Mouse (Mus musculus) hindbrain, embryonic 14.5 days (tissue): ENCODE measurements at regions not wholly inside any gene's neighbourhood (a gene's known extent, or its start where the extent isn't known, plus 50 kb on each side); places are given as distances from the start of the nearest gene placed in this dataset.

Experiments used
- ATAC-seq: fragments of 200-750 bp; cut with Nextera tagmentation; 2 replicates; pipeline ENCODE4 v1.8.0; 2017; ENCODE audit warnings: moderate number of reproducible peaks, mild to moderate bottlenecking, moderate TSS enrichment, moderate library complexity; ENCODE audit not compliant: low FRiP score
- DNase-seq: peaks from one replicate; pipeline ENCODE4 v3.0.0-alpha.2; 2015; ENCODE audit warnings: low spot score
- H3K27ac ChIP-seq: fragments of 300-500 bp; sonication (generic); 2 replicates; pipeline ENCODE4 v1.5.1; 2014; ENCODE audit warnings: mild to moderate bottlenecking, moderate library complexity
- H3K27me3 ChIP-seq: fragments of 300-500 bp; sonication (generic); 2 replicates; pipeline ENCODE4 v1.6.1; 2014; ENCODE audit warnings: mild to moderate bottlenecking, low read length, mixed read lengths; ENCODE audit not compliant: control insufficient read depth, insufficient read depth
- H3K36me3 ChIP-seq: fragments of 300-500 bp; sonication (generic); replicated peaks from 2 replicates; pipeline ENCODE4 v1.6.1; 2014; ENCODE audit not compliant: control insufficient read depth, insufficient read depth
- H3K4me1 ChIP-seq: fragments of 300-500 bp; sonication (generic); replicated peaks from 2 replicates; pipeline ENCODE4 v1.6.1; 2014; ENCODE audit warnings: antibody characterized with exemption, low read length, mixed read lengths; ENCODE audit not compliant: control insufficient read depth, insufficient read depth
- H3K4me2 ChIP-seq: fragments of 300-500 bp; sonication (generic); replicated peaks from 2 replicates; pipeline ENCODE4 v1.6.1; 2014; ENCODE audit warnings: mild to moderate bottlenecking, moderate library complexity
- H3K4me3 ChIP-seq: fragments of 300-500 bp; sonication (generic); replicated peaks from 2 replicates; pipeline ENCODE4 v1.5.1; 2014; ENCODE audit warnings: mild to moderate bottlenecking, low read length
- H3K9ac ChIP-seq: fragments of 300-500 bp; sonication (generic); 2 replicates; pipeline ENCODE4 v1.6.1; 2014
- H3K9me3 ChIP-seq: fragments of 300-500 bp; sonication (generic); 2 replicates; pipeline ENCODE4 v1.6.1; 2016; ENCODE audit warnings: low read length; ENCODE audit not compliant: control insufficient read depth
- WGBS: fragments of 180-500 bp; shearing (Covaris S2); extraction: QIAGEN DNeasy Blood & Tissue Kit; methylation state at CpG from one replicate; pipeline ENCODE4 v1.1.7; 2014; 5-methylcytosine and 5-hydroxymethylcytosine counted together

GRCm38 (mm10) chr3:119987245-119987852, 203.1 kb upstream of the Ptbp2 start:
- no peaks in the 10 kb centered on the region for H3K9me3 ChIP-seq
- no peak overlapping the region for H3K27ac ChIP-seq
- no peak overlapping the region for H3K4me3 ChIP-seq
- WGBS: 64% methylated on average over 3 of the region's 3 CpGs
- H3K4me2 ChIP-seq: no peak overlapping the region
- DNase-seq (no peak), ATAC-seq (no peak)
- H3K27me3 ChIP-seq: no peaks in the 10 kb centered on the region
- H3K9ac ChIP-seq: no peak overlapping the region
- no peaks in the 10 kb centered on the region for H3K4me1 ChIP-seq
- H3K36me3 ChIP-seq: no peaks in the 10 kb centered on the region

DNA sequence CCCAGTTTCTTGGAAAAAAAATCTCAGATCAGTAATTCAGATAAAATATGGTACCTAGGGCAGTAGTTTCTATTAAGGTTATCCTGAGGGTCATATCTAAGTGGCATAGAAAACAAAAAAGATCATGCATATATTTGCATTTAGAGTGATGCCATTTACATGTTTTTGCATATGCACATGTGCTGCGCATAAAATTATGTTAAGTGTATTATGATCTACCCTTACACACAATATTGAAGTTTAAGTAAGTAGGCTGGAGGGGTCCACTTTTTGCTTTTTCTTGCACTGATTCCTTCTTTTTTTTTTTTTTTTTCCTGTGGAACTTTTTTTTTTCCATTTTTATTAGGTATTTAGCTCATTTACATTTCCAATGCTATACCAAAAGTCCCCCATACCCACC, 193.1 kb upstream of the Ptbp2 start:
- WGBS: 87% methylated on average over 1 of the region's 1 CpGs

GRCm38 (mm10) chr3:119976363-119976762, 192.1 kb upstream of the Ptbp2 start:
- H3K4me2 ChIP-seq: no peak overlapping the region
- ATAC-seq (no peak), DNase-seq (no peak)
- no peak overlapping the region for H3K27ac ChIP-seq
- H3K4me1 ChIP-seq: no peaks in the 10 kb centered on the region
- H3K27me3 ChIP-seq: no peaks in the 10 kb centered on the region
- H3K4me3 ChIP-seq: no peak overlapping the region
- H3K9me3 ChIP-seq: no peaks in the 10 kb centered on the region
- WGBS: 97% methylated on average over 3 of the region's 3 CpGs
- no peaks in the 10 kb centered on the region for H3K36me3 ChIP-seq
- no peak overlapping the region for H3K9ac ChIP-seq

More for the DNA sequence above, 193.1 kb upstream of the Ptbp2 start:
- no peaks in the 10 kb centered on the region for H3K27me3 ChIP-seq
- H3K4me3 ChIP-seq: no peak overlapping the region
- no peak for DNase-seq
- H3K4me1 ChIP-seq: no peaks in the 10 kb centered on the region
- H3K9me3 ChIP-seq: no peaks in the 10 kb centered on the region
- no peaks in the 10 kb centered on the region for H3K36me3 ChIP-seq
- H3K4me2 ChIP-seq: no peak overlapping the region
- no peak for ATAC-seq
- H3K27ac ChIP-seq: no peak overlapping the region
- no peak overlapping the region for H3K9ac ChIP-seq

- no peaks in the 10 kb centered on the region for H3K36me3 ChIP-seq
Measured at GRCm38 (mm10) chr3:119958799-119959467, 174.7 kb upstream of the Ptbp2 start.

GRCm38 (mm10) chr3:119957529-119957928, 173.3 kb upstream of the Ptbp2 start:
- no peak for ATAC-seq
- H3K9ac ChIP-seq: no peak overlapping the region
- WGBS: 83% methylated on average over 8 of the region's 8 CpGs
- H3K36me3 ChIP-seq: no peaks in the 10 kb centered on the region
- H3K27me3 ChIP-seq: no peaks in the 10 kb centered on the region
- H3K4me2 ChIP-seq: no peak overlapping the region
- H3K9me3 ChIP-seq: no peaks in the 10 kb centered on the region
- no peaks in the 10 kb centered on the region for H3K4me1 ChIP-seq
- no peak overlapping the region for H3K27ac ChIP-seq
- H3K4me3 ChIP-seq: no peak overlapping the region
- DNase-seq: no peak

More at GRCm38 (mm10) chr3:119958799-119959467, 174.7 kb upstream of the Ptbp2 start:
- no peaks in the 10 kb centered on the region for H3K27me3 ChIP-seq
- no peak overlapping the region for H3K4me2 ChIP-seq
- DNase-seq (no peak), ATAC-seq (no peak)
- no peak overlapping the region for H3K4me3 ChIP-seq
- no peaks in the 10 kb centered on the region for H3K4me1 ChIP-seq
- H3K27ac ChIP-seq: no peak overlapping the region
- 14% methylated on average over 5 of the region's 5 CpGs for WGBS
- H3K9ac ChIP-seq: no peak overlapping the region
- H3K9me3 ChIP-seq: no peaks in the 10 kb centered on the region

DNA sequence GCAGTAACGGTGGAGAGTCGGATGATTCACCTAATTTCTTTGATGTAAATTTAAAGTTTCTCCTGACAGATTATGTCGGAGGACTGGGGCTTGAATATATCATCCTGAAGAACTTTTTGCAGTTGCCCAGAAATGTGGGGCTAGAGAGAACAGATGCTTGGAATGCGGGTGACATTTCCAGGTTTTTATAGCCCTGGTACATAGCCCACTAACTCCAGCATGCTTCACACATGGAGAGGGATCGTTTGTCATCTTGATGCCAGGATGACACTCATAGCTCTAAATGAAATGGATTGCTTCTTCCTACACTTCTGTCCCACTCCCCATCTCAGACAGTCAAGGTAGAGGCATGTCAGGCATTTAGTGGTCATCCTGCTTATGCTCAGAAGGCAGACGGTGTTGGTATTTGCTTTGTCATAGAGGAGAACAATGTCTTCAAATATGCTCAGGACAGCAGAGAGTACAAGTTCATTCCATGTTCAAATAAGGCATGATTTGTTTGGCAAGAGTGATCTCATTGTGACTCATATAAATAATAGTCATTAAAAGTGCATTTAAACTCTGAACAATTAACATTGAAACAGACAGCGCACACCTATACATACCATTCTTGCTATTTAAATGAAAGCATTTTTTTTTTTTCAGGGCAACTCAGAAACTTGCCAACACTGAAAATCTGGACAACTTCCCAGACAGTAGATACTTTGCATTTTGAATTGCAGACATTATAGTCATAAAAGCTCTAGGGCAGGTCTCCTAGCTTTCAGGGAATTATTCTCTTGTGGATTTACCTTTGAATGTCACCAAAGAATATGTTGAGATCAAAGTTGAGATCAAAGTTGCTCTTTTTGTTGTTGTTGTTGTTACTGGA, 171.7 kb upstream of the Ptbp2 start:
- ATAC-seq (no peak), DNase-seq (no peak)
- 67% methylated on average over 7 of the region's 7 CpGs for WGBS

DNA sequence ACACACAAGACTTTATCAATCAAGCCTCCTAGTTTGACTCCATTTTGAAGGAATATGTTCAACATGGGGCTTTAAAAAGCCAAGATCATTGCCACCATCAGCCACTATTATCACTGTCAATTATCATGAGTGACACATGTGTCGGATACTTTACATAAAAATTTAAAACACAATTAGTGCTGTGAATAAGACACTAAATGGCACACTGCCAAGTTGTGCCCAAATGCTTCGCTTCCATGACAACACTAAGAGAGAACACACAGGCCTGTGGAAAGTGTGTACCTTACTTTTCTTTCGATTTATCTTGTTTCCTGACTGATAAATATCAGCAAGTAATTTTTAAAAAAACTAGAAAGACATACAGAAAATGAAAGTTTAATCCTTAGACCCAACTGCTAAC, 166.5 kb upstream of the Ptbp2 start:
- H3K9ac ChIP-seq: no peak overlapping the region
- H3K4me1 ChIP-seq: peaks cover 23% of the 10 kb centered on the region; the same call in 1 of the 2 replicates
- 40% methylated on average over 3 of the region's 3 CpGs for WGBS
- H3K27me3 ChIP-seq: no peaks in the 10 kb centered on the region
- no peaks in the 10 kb centered on the region for H3K9me3 ChIP-seq
- no peak overlapping the region for H3K4me2 ChIP-seq
- H3K36me3 ChIP-seq: no peaks in the 10 kb centered on the region
- H3K27ac ChIP-seq: no peak overlapping the region
- ATAC-seq (no peak), DNase-seq (no peak)
- no peak overlapping the region for H3K4me3 ChIP-seq

More for the DNA sequence above, 171.7 kb upstream of the Ptbp2 start:
- Histone ChIP-seq H3K9me3 (no peaks in the 10 kb centered on the region), H3K4me1 (no peaks in the 10 kb centered on the region), H3K27me3 (no peaks in the 10 kb centered on the region), H3K36me3 (no peaks in the 10 kb centered on the region), H3K4me2 (no peak overlapping the region), H3K9ac (no peak overlapping the region), H3K27ac (no peak overlapping the region), H3K4me3 (no peak overlapping the region)

- ATAC-seq (no peak), DNase-seq (no peak)
- peak overlapping the region; percentile 43; the same call in 1 of the 2 replicates for H3K27ac ChIP-seq
Measured at GRCm38 (mm10) chr3:119950070-119950469, 165.8 kb upstream of the Ptbp2 start.

GRCm38 (mm10) chr3:119949620-119950019, 165.4 kb upstream of the Ptbp2 start:
- H3K9ac ChIP-seq: peak overlapping the region; percentile 40; the same call in 1 of the 2 replicates
- WGBS: 7% methylated on average over 7 of the region's 7 CpGs

More at GRCm38 (mm10) chr3:119950070-119950469, 165.8 kb upstream of the Ptbp2 start:
- Histone ChIP-seq H3K36me3 (no peaks in the 10 kb centered on the region), H3K4me3 (no peak overlapping the region), H3K9me3 (no peaks in the 10 kb centered on the region), H3K4me1 (peaks cover 23% of the 10 kb centered on the region; the same call in 1 of the 2 replicates), H3K27me3 (no peaks in the 10 kb centered on the region), H3K9ac (no peak overlapping the region), H3K4me2 (peak overlapping the region; percentile 52; the same call in 1 of the 2 replicates)
- WGBS: 72% methylated on average over 2 of the region's 2 CpGs

More at GRCm38 (mm10) chr3:119949620-119950019, 165.4 kb upstream of the Ptbp2 start:
- Histone ChIP-seq H3K27ac (peak overlapping the region; percentile 54), H3K4me2 (peak overlapping the region; percentile 52), H3K4me3 (peak overlapping the region; percentile 22), H3K27me3 (no peaks in the 10 kb centered on the region), H3K9me3 (no peaks in the 10 kb centered on the region), H3K4me1 (peaks cover 23% of the 10 kb centered on the region; the same call in 1 of the 2 replicates), H3K36me3 (no peaks in the 10 kb centered on the region)
- ATAC-seq (peak; percentile 58; the same call in 1 of the 2 replicates), DNase-seq (no peak)
